Mouse (Mus musculus) lung, embryonic 16.5 days (tissue): ENCODE measurements around the gene Tex26. TPM values are rescaled to one million over a fixed set of nuclear protein-coding genes. Genes with fewer than 3 reads are reported as not detected.
A peak's percentile ranks its signal among the peaks of the same experiment; 100 is the strongest.

Experiments used
- ATAC-seq: fragments of 200-750 bp; cut with Nextera tagmentation; 2 replicates; pipeline ENCODE4 v1.8.0; 2017; ENCODE audit warnings: low read depth, mild to moderate bottlenecking, moderate library complexity
- H3K27ac ChIP-seq: fragments of 300-500 bp; sonication (generic); 2 replicates; pipeline ENCODE4 v1.5.1; 2014; ENCODE audit warnings: mild to moderate bottlenecking, control low read depth, low read length
- H3K27me3 ChIP-seq: fragments of 300-500 bp; sonication (generic); 2 replicates; pipeline ENCODE4 v1.6.1; 2014; ENCODE audit warnings: low read depth, low read length, mixed read lengths; ENCODE audit not compliant: control insufficient read depth, insufficient read depth
- H3K36me3 ChIP-seq: fragments of 300-500 bp; sonication (generic); 2 replicates; pipeline ENCODE4 v1.6.1; 2014; ENCODE audit warnings: low read length; ENCODE audit not compliant: control insufficient read depth, insufficient read depth
- H3K4me1 ChIP-seq: fragments of 300-500 bp; sonication (generic); replicated peaks from 2 replicates; pipeline ENCODE4 v1.6.1; 2014; ENCODE audit warnings: low read length, mixed read lengths; ENCODE audit not compliant: control insufficient read depth, insufficient read depth
- H3K4me2 ChIP-seq: fragments of 300-500 bp; sonication (generic); 2 replicates; pipeline ENCODE4 v1.6.1; 2014; ENCODE audit warnings: low read depth, low read length, control low read depth
- H3K4me3 ChIP-seq: fragments of 300-500 bp; sonication (generic); 2 replicates; pipeline ENCODE4 v1.5.1; 2014; ENCODE audit warnings: mild to moderate bottlenecking, low read length, control low read depth
- H3K9ac ChIP-seq: fragments of 300-500 bp; sonication (generic); 2 replicates; pipeline ENCODE4 v1.6.1; 2014; ENCODE audit warnings: low read length, control low read depth
- H3K9me3 ChIP-seq: fragments of 300-500 bp; sonication (generic); 2 replicates; pipeline ENCODE4 v1.6.1; 2016; ENCODE audit warnings: low read length; ENCODE audit not compliant: control insufficient read depth
- WGBS: fragments of 180-500 bp; shearing (Covaris S2); extraction: QIAGEN DNeasy Blood & Tissue Kit; methylation state at CpG from one replicate; pipeline ENCODE4 v1.1.7; 2014; 5-methylcytosine and 5-hydroxymethylcytosine counted together
- polyA plus RNA-seq: library from polyadenylated mRNA; unstranded; fragments of >200 nt; fragmentation: Nextera tagmentation; extraction: Ambion mirVana; gene quantifications from 2 replicates; pipeline ENCODE4 v1.2.1, GENCODE M21; 2015

The Tex26 gene
- polyA plus RNA-seq, 1 experiment from 2014 or later: 1.9 TPM

DNA sequence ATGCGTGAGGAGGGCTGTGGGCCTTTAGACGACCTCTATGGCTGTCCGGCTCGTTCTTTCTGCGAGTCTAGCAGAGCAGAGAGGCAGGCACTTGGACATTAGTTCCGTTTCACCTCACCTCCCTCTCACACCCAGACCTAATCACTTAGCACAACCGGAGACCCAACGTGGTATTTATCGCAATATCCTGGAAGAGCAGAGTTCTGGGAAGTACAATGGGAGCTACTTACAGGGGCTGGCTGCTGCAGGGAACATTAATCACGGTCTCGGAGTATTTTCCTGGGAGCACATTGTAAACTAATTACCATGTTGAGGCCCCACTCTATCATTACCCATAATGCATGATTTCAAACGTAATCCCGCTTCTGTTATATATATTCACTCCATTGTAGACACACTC is 70.9 kb downstream of the Tex26 start:
- peaks cover 19% of the 10 kb centered on the region for H3K4me1 ChIP-seq
- WGBS: 74% methylated on average over 13 of the region's 13 CpGs

DNA sequence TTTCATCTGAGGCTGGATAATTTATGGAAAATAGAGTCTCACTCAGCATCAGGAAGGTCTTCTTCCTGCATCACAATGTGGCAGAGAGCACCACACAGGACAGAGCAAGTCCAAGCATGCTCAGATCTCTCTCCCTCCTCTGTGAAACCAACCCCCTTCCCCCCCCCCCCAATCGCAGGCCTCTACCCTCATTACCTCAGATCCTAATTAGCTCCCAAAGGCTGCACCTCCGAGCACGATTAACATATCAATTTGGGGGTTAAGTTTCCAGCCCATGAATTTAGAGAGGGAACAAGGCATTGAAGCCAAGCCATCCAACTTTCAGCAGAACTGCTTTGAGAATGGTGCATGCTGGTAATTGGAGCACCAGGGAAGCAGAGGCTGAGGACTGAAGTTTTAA is 73.2 kb downstream of the Tex26 start:
- Histone ChIP-seq H3K36me3 (no peaks in the 10 kb centered on the region), H3K4me1 (peaks cover 19% of the 10 kb centered on the region), H3K9ac (no peak overlapping the region), H3K4me2 (no peak overlapping the region), H3K27ac (no peak overlapping the region), H3K9me3 (no peaks in the 10 kb centered on the region), H3K27me3 (no peaks in the 10 kb centered on the region), H3K4me3 (no peak overlapping the region)
- no peak for ATAC-seq
- 58% methylated on average over 3 of the region's 3 CpGs for WGBS

More for the DNA sequence above, 70.9 kb downstream of the Tex26 start:
- Histone ChIP-seq H3K4me3 (no peak overlapping the region), H3K36me3 (no peaks in the 10 kb centered on the region), H3K27me3 (no peaks in the 10 kb centered on the region), H3K27ac (no peak overlapping the region), H3K9ac (no peak overlapping the region), H3K9me3 (no peaks in the 10 kb centered on the region), H3K4me2 (no peak overlapping the region)
- no peak for ATAC-seq

DNA sequence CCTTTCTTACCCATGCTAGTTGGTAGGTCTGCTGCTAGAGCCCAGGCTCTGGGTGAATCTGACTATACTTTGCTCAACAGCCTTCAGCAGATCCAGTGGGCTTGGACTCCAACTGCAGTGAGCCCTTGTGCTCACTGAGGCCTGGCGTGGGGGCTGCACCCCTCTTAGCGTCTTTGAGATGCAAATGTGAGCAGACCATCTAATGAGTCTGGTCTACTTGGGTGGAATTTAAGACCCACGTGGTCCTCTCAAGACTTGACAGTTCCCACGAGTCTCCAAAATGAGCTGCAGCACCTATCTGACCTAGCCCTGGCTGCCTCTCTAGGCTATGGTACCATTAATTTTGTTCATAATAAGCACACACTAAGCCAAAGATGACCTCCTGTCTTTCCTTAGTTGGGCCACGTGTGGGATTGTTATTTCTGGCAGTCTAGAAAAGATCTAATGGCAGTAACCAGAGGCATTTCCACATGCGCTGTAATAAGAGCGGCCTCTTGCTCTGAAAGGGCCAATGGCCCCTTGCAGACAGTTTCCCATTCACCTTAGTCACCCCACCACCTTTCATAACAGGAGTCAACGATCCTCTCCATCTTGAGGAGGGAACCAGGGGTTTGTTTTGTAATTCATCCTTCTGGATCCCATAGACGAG is 74.1 kb downstream of the Tex26 start:
- peak overlapping the region; percentile 50 for H3K4me2 ChIP-seq
- 31% methylated on average over 9 of the region's 9 CpGs for WGBS
- H3K4me3 ChIP-seq: peak overlapping the region; percentile 12
- H3K9ac ChIP-seq: peak overlapping the region; percentile 24
- H3K36me3 ChIP-seq: no peaks in the 10 kb centered on the region
- H3K9me3 ChIP-seq: no peaks in the 10 kb centered on the region
- ATAC-seq: 0 out of 2 replicates have a peak, but pooled peaks have one; percentile 5
- H3K27ac ChIP-seq: peak overlapping the region; percentile 86
- peaks cover 19% of the 10 kb centered on the region for H3K4me1 ChIP-seq
- H3K27me3 ChIP-seq: no peaks in the 10 kb centered on the region

DNA sequence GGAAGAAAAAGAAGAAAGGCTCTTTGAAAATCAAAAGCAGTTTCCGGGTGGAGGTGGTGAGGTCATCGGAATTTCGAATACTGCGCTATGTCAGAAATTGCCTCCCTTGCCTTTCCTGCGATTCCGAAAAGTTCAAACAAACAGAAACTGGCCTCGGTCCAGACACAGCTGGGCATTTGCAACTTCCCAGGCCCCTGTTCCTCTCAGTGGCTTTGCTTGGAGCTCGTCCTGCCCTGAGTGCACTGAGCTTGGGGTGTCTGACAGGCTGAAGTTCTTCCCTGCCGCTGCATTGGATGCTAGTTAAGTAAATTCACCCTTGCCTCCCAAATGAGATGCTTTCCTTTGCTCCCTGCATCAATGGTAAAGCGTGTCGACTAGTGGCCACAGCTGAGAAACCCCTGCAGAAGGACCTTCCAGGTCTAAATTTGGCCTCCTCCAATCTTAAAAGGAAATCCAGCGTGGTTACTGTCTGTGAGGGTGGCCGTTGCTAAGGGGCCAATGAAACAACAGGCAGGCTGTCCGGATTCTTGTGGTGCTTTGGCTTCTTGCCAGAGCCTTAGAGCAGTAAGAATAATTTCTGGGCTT is 74.7 kb downstream of the Tex26 start:
- H3K27me3 ChIP-seq: no peaks in the 10 kb centered on the region
- peak overlapping the region; percentile 12 for H3K4me3 ChIP-seq
- H3K9me3 ChIP-seq: no peaks in the 10 kb centered on the region
- H3K36me3 ChIP-seq: no peaks in the 10 kb centered on the region
- H3K4me1 ChIP-seq: peaks cover 19% of the 10 kb centered on the region
- peak overlapping the region; percentile 24 for H3K9ac ChIP-seq
- H3K27ac ChIP-seq: peak overlapping the region; percentile 86
- H3K4me2 ChIP-seq: peak overlapping the region; percentile 50
- WGBS: 3% methylated on average over 14 of the region's 14 CpGs
- ATAC-seq: peak; percentile 84

DNA sequence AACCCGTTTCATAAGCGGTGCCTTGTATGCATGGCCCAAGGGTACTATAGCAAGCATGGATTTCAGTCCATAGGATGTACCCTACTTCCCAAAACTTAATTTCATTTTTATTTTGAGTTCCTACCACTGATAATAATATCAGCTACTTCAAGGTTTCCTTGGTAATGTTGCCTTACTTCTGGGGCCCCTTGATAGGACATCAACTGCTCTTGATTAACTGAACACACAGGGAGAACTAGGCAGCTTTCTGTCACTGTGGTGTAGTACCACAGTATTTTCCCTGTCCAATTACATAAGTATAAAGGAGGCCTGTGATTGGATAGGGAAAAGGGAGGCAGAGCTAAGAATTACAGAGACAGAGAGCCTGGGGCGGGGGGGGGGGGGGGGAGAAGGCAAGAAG is 75.4 kb downstream of the Tex26 start:
- Histone ChIP-seq H3K27ac (peak overlapping the region; percentile 86; the same call in 1 of the 2 replicates), H3K4me3 (no peak overlapping the region), H3K4me2 (peak overlapping the region; percentile 50; the same call in 1 of the 2 replicates), H3K36me3 (no peaks in the 10 kb centered on the region), H3K27me3 (no peaks in the 10 kb centered on the region), H3K9me3 (no peaks in the 10 kb centered on the region), H3K4me1 (peaks cover 19% of the 10 kb centered on the region), H3K9ac (no peak overlapping the region)
- 0 out of 2 replicates have a peak, but pooled peaks have one; percentile 2 for ATAC-seq
- WGBS: 15% methylated on average over 2 of the region's 3 CpGs

DNA sequence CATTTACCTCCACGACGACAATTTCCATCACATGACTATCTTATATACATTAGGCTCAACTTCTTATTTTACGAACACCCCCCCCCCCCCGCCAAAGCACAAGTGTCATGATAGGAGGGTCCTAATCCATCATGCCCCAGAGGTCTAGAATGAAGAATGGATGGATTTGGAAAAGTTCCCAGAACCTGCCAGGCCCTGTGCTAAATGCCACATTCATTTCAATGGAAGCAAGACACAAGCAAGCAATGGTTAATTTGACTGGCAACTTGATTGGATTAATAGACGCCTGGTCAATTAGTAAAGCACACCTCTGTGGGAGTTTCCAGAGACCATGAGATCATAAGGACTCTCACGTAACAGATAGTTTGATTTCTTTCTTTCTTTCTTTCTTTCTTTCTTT is 77.7 kb downstream of the Tex26 start:
- H3K4me1 ChIP-seq: peaks cover 19% of the 10 kb centered on the region
- WGBS: 65% methylated on average over 6 of the region's 6 CpGs

More for the DNA sequence above, 77.7 kb downstream of the Tex26 start:
- no peak for ATAC-seq
- Histone ChIP-seq H3K27me3 (no peaks in the 10 kb centered on the region), H3K4me2 (no peak overlapping the region), H3K4me3 (no peak overlapping the region), H3K9me3 (no peaks in the 10 kb centered on the region), H3K27ac (no peak overlapping the region), H3K9ac (no peak overlapping the region), H3K36me3 (no peaks in the 10 kb centered on the region)

Other genes starting within 250 kb of the Tex26 start
- 22.0 and 22.9 TPM in 2 replicates for gene Alox5ap, start 174.9 kb upstream of the Tex26 start, polyA plus RNA-seq
- gene Medag, start 27.9 kb upstream of the Tex26 start, polyA plus RNA-seq: 1.2 and 1.6 TPM in 2 replicates
- 0.19 and 0.63 TPM in 2 replicates for gene Wdr95, start 89.0 kb downstream of the Tex26 start, polyA plus RNA-seq
- gene Hsph1, start 196.7 kb downstream of the Tex26 start, polyA plus RNA-seq: 42.6 and 44.6 TPM in 2 replicates
- 13.0 and 13.8 TPM in 2 replicates for gene B3glct, start 238.6 kb downstream of the Tex26 start, polyA plus RNA-seq